ENCODE assay signal across 8 mouse cellular contexts in the genomic region with DNA sequence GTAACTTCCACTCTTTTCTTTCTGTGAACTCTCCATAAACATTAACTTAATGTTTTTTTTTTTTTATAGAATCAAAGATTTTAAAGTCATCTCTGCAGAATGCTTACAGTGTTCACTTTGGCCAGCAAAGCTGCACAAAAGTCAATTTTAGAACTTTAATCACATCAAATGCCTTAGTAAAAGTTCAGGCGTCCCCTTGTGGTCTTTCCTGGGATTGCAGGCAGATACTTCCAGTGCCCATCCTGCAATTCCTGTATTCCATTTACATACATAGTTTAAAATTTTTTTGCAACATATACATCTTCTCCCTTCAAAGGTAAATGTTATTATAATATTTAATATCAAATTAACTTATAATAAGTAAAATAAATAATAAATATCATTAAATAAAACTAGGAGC.
DNase-seq lines count a peak whose midpoint lies in the region; ATAC-seq lines count a peak whose summit lies in the region.
"Had no signal": no experiment of that assay in that cellular context is flagged by ENCODE, and none has a peak within 500 bp of the region (broad histone marks: within the 10 kb centered on the region; RNA-seq: fewer than 3 reads in every experiment).

No protein-coding gene starts in this region.

- peak; percentile 64 for DNase-seq in hindbrain, embryonic 10.5 days (ENCODE audit: low spot score)
- DNase-seq in urinary bladder, postnatal 36 days (ENCODE audit: low spot score in 2 of 2) = peak; percentile 10 to 14
- DNase-seq in urinary bladder, postnatal 10 days (ENCODE audit: low spot score) = no peak
- peak; percentile 14 to 38 for DNase-seq in cerebellum, postnatal 36 days
- DNase-seq in layer of hippocampus, postnatal 14 days (ENCODE audit: low spot score in 2 of 2) = peak; percentile 21 to 59
- peak; percentile 73 for DNase-seq in right cerebral cortex, postnatal 14 days

- H3K4me2 ChIP-seq in hindbrain, embryonic 16.5 days (ENCODE audit: low read length) = no peak overlapping the region
- H3K4me2 ChIP-seq: lung, embryonic 15.5 days had no signal

- H3K4me3 ChIP-seq in hindbrain, embryonic 10.5 days = no peak overlapping the region
- no peak overlapping the region for H3K4me3 ChIP-seq in hindbrain, embryonic 16.5 days (ENCODE audit: low read length)
- H3K4me3 ChIP-seq: lung, embryonic 15.5 days had no signal

- peaks cover 5% of the 10 kb centered on the region; the same call in 1 of the 2 replicates for H3K4me1 ChIP-seq in hindbrain, embryonic 10.5 days (replicated peaks)
- no peaks in the 10 kb centered on the region for H3K4me1 ChIP-seq in hindbrain, embryonic 16.5 days (ENCODE audit: control insufficient read depth, insufficient read depth, low read depth, low read length)
- H3K4me1 ChIP-seq: lung, embryonic 15.5 days had no signal

- no peaks in the 10 kb centered on the region for H3K36me3 ChIP-seq in hindbrain, embryonic 10.5 days
- no peaks in the 10 kb centered on the region for H3K36me3 ChIP-seq in hindbrain, embryonic 16.5 days (ENCODE audit: control insufficient read depth, insufficient read depth, low read length)
- H3K36me3 ChIP-seq: lung, embryonic 15.5 days had no signal

- ATAC-seq in hindbrain, embryonic 16.5 days = no peak

- H3K9me3 ChIP-seq in hindbrain, embryonic 10.5 days = no peaks in the 10 kb centered on the region
- no peaks in the 10 kb centered on the region for H3K9me3 ChIP-seq in hindbrain, embryonic 16.5 days (ENCODE audit: control insufficient read depth, low read length)
- H3K9me3 ChIP-seq: lung, embryonic 15.5 days had no signal

- H3K9ac ChIP-seq in hindbrain, embryonic 16.5 days (ENCODE audit: low read depth, low read length) = no peak overlapping the region
- H3K9ac ChIP-seq: lung, embryonic 15.5 days had no signal

- H3K27me3 ChIP-seq in hindbrain, embryonic 10.5 days (ENCODE audit: insufficient read depth, poor library complexity, severe bottlenecking) = no peaks in the 10 kb centered on the region
- H3K27me3 ChIP-seq in hindbrain, embryonic 16.5 days (replicated peaks; ENCODE audit: control insufficient read depth, insufficient read depth, low read length) = no peaks in the 10 kb centered on the region
- H3K27me3 ChIP-seq: lung, embryonic 15.5 days had no signal

- WGBS in hindbrain, embryonic 10.5 days = 2% methylated on average over 1 of the region's 1 CpGs
- WGBS in hindbrain, embryonic 16.5 days = 0% methylated on average over 1 of the region's 1 CpGs

- H3K27ac ChIP-seq in hindbrain, embryonic 10.5 days = no peak overlapping the region
- H3K27ac ChIP-seq in hindbrain, embryonic 16.5 days (ENCODE audit: low read depth, low read length) = no peak overlapping the region
- H3K27ac ChIP-seq: lung, embryonic 15.5 days had no signal
